Mouse (Mus musculus) myocyte (in vitro differentiated cells): Measurements from ENCODE around the gene Ttc28. TPM values are rescaled to one million over a fixed set of nuclear protein-coding genes. Genes with fewer than 3 reads are reported as not detected.

Source experiments
- H3K27me3 ChIP-seq: one replicate; pipeline ENCODE4 v1.6.1; 2011; ENCODE audit not compliant: control insufficient read depth, insufficient read depth, insufficient read length
- H3K36me3 ChIP-seq: one replicate; pipeline ENCODE4 v1.6.1; 2011; ENCODE audit not compliant: control insufficient read depth, insufficient read depth
- H3K4me2 ChIP-seq: one replicate; pipeline ENCODE4 v1.6.1; 2011; ENCODE audit warnings: low read depth, control low read depth
- H3K4me3 ChIP-seq: one replicate; pipeline ENCODE4 v1.5.1; 2011; ENCODE audit warnings: mild to moderate bottlenecking, control low read depth, moderate library complexity
- H3K79me2 ChIP-seq: one replicate; pipeline ENCODE4 v1.6.1; 2011; ENCODE audit not compliant: control insufficient read depth, insufficient read depth
- H3ac ChIP-seq: one replicate; pipeline ENCODE4 v1.6.1; 2011; ENCODE audit not compliant: control insufficient read depth, insufficient read length
- CEBPB ChIP-seq: IDR thresholded peaks from 2 replicates; pipeline ENCODE4 v1.6.1; 2011; ENCODE audit warnings: mild to moderate bottlenecking, moderate library complexity; ENCODE audit not compliant: poor library complexity, insufficient read depth, severe bottlenecking
- E2F4 ChIP-seq: IDR thresholded peaks from one replicate; pipeline ENCODE4 v1.6.1; 2011; ENCODE audit warnings: mild to moderate bottlenecking, control low read depth, moderate library complexity; ENCODE audit not compliant: insufficient read depth
- MAX ChIP-seq: IDR thresholded peaks from one replicate; pipeline ENCODE4 v1.6.1; 2011; ENCODE audit warnings: low read depth, mild to moderate bottlenecking, control low read depth
- MYOD1 ChIP-seq, 3 experiments: IDR thresholded peaks; one replicate each; pipeline ENCODE4 v1.6.1; 2011; ENCODE audit warnings: control low read depth in 2 of 3, low read depth in 2 of 3, mild to moderate bottlenecking in 2 of 3, moderate library complexity in 1 of 3; ENCODE audit not compliant: insufficient read length in 2 of 3, control insufficient read depth in 1 of 3
- MYOG ChIP-seq, 3 experiments: IDR thresholded peaks; one replicate each; pipeline ENCODE4 v1.6.1; 2011; ENCODE audit warnings: control low read depth in 2 of 3, low read depth in 2 of 3, mild to moderate bottlenecking in 2 of 3; ENCODE audit not compliant: insufficient read length in 2 of 3, control insufficient read depth in 1 of 3, insufficient read depth in 1 of 3
- POLR2A ChIP-seq: IDR thresholded peaks from one replicate; pipeline ENCODE4 v1.6.1; 2011; ENCODE audit warnings: low read depth, mild to moderate bottlenecking, control low read depth, moderate library complexity; ENCODE audit not compliant: insufficient read length
- POLR2AphosphoS2 ChIP-seq: IDR thresholded peaks from one replicate; pipeline ENCODE4 v1.6.1; 2011; ENCODE audit warnings: low read depth, control low read depth; ENCODE audit not compliant: insufficient read length
- REST ChIP-seq: IDR thresholded peaks from one replicate; pipeline ENCODE4 v1.6.1; 2011; ENCODE audit warnings: mild to moderate bottlenecking, control low read depth, moderate library complexity; ENCODE audit not compliant: insufficient read depth, insufficient read length
- SRF ChIP-seq: IDR thresholded peaks from one replicate; pipeline ENCODE4 v1.6.1; 2011; ENCODE audit warnings: low read depth; ENCODE audit not compliant: control insufficient read depth, insufficient read length
- TCF12 ChIP-seq: IDR thresholded peaks from one replicate; pipeline ENCODE4 v1.6.1; 2011; ENCODE audit warnings: mild to moderate bottlenecking, control low read depth; ENCODE audit not compliant: poor library complexity, insufficient read depth, severe bottlenecking
- TCF3 ChIP-seq: IDR thresholded peaks from one replicate; pipeline ENCODE4 v1.6.1; 2011; ENCODE audit warnings: low read depth, control low read depth; ENCODE audit not compliant: insufficient read length
- USF1 ChIP-seq: IDR thresholded peaks from one replicate; pipeline ENCODE4 v1.6.1; 2011; ENCODE audit warnings: low read depth, mild to moderate bottlenecking, control low read depth, moderate library complexity
- polyA plus RNA-seq: library from polyadenylated mRNA; unstranded; fragments of >200 nt; fragmentation: generic; extraction: Trizol; gene quantifications from one replicate; pipeline ENCODE4 v1.2.1, GENCODE M21; 2012; ENCODE audit warnings: missing spikeins

Ttc28 gene
- polyA plus RNA-seq, 1 experiment = 8.5 TPM

GRCm38 (mm10) chr5:110888596-110888995 lies 9.0 kb downstream of the Ttc28 start:
- no peaks in the 10 kb centered on the region for H3K79me2 ChIP-seq
- no peaks in the 10 kb centered on the region for H3K36me3 ChIP-seq
- TF ChIP-seq MYOG (IDR thresholded peaks at IDR 0.05; ENCODE audit: control insufficient read depth in 1 of 3, insufficient read depth in 1 of 3, insufficient read length in 2 of 3, low read depth in 2 of 3) (no peak), E2F4 (no peak), POLR2AphosphoS2 (no peak), CEBPB (no peak), REST (no peak), TCF3 (no peak), SRF (no peak), MAX (no peak), TCF12 (no peak), POLR2A (no peak), MYOD1 (IDR thresholded peaks at IDR 0.05; ENCODE audit: control insufficient read depth in 1 of 3, insufficient read length in 2 of 3, low read depth in 2 of 3) (no peak), USF1 (no peak)
- no peak overlapping the region for H3K4me3 ChIP-seq
- H3K4me2 ChIP-seq = no peak overlapping the region
- no peak overlapping the region for H3ac ChIP-seq
- no peaks in the 10 kb centered on the region for H3K27me3 ChIP-seq

GRCm38 (mm10) chr5:110889945-110890344 lies 10.3 kb downstream of the Ttc28 start:
- no peak overlapping the region for H3K4me3 ChIP-seq
- no peak overlapping the region for H3ac ChIP-seq
- TF ChIP-seq E2F4 (no peak), POLR2A (no peak), TCF12 (no peak), POLR2AphosphoS2 (no peak), MYOD1 (IDR thresholded peaks at IDR 0.05; ENCODE audit: control insufficient read depth in 1 of 3, insufficient read length in 2 of 3, low read depth in 2 of 3) (no peak), MAX (no peak), MYOG (IDR thresholded peaks at IDR 0.05; ENCODE audit: control insufficient read depth in 1 of 3, insufficient read depth in 1 of 3, insufficient read length in 2 of 3, low read depth in 2 of 3) (no peak)
- no peaks in the 10 kb centered on the region for H3K79me2 ChIP-seq
- peaks cover 6% of the 10 kb centered on the region for H3K36me3 ChIP-seq
- H3K4me2 ChIP-seq = no peak overlapping the region
- no peaks in the 10 kb centered on the region for H3K27me3 ChIP-seq

- Histone ChIP-seq H3K4me2 (no peak overlapping the region), H3K27me3 (no peaks in the 10 kb centered on the region), H3K36me3 (peaks cover 11% of the 10 kb centered on the region), H3K4me3 (no peak overlapping the region), H3K79me2 (no peaks in the 10 kb centered on the region), H3ac (no peak overlapping the region)
- TF ChIP-seq TCF12 = no peak
- TF ChIP-seq REST = no peak
- no peak for TF ChIP-seq TCF3
- no peak for TF ChIP-seq POLR2A
- no peak for TF ChIP-seq USF1
- no peak for TF ChIP-seq POLR2AphosphoS2
- no peak for TF ChIP-seq CEBPB
Measured at GRCm38 (mm10) chr5:110890561-110890960, 11.0 kb downstream of the Ttc28 start.

- Histone ChIP-seq H3K4me3 (no peak overlapping the region), H3K27me3 (no peaks in the 10 kb centered on the region), H3K36me3 (peaks cover 13% of the 10 kb centered on the region), H3K4me2 (no peak overlapping the region), H3K79me2 (no peaks in the 10 kb centered on the region), H3ac (no peak overlapping the region)
- TF ChIP-seq REST = no peak
- TF ChIP-seq MYOG (IDR thresholded peaks at IDR 0.05; ENCODE audit: control insufficient read depth in 1 of 3, insufficient read depth in 1 of 3, insufficient read length in 2 of 3, low read depth in 2 of 3) = no peak
- no peak for TF ChIP-seq TCF3
- no peak for TF ChIP-seq MAX
- TF ChIP-seq TCF12 = no peak
- no peak for TF ChIP-seq USF1
- no peak for TF ChIP-seq SRF
- no peak for TF ChIP-seq E2F4
- no peak for TF ChIP-seq POLR2A
Measured at GRCm38 (mm10) chr5:110897114-110897788, 17.6 kb downstream of the Ttc28 start.

GRCm38 (mm10) chr5:110898169-110898568 lies 18.6 kb downstream of the Ttc28 start:
- Histone ChIP-seq H3K4me2 (no peak overlapping the region), H3K79me2 (no peaks in the 10 kb centered on the region), H3K27me3 (no peaks in the 10 kb centered on the region), H3K4me3 (no peak overlapping the region), H3K36me3 (peaks cover 13% of the 10 kb centered on the region), H3ac (no peak overlapping the region)
- TF ChIP-seq SRF (no peak), MYOD1 (IDR thresholded peaks at IDR 0.05; ENCODE audit: control insufficient read depth in 1 of 3, insufficient read length in 2 of 3, low read depth in 2 of 3) (no peak), POLR2A (no peak), TCF12 (no peak), E2F4 (no peak), MAX (no peak), CEBPB (no peak), POLR2AphosphoS2 (no peak)
